Mouse (Mus musculus): Measurements from ENCODE around the gene Pcsk4.

DNA sequence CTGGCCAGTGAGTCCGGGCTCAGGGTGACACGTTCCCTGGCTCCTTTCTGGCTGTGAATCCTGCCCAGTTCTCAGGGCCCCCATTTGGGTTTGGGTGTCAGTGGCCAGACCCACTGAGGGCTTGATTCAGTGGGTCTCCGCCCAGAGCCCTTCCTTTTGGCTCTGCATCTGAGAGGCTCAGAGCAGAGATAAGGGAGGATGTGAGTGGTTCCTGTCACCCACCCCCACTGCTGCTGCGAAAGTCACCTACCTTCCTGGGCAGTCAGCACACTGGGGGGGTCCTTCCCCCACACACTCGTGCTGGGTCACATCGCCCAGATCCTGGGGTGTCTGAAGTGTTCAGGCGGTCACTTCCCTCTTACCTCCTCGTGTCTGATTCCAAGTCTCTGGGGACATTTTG lies 23.4 kb upstream of the Pcsk4 start:
- TF ChIP-seq ZNF384 (IDR thresholded peaks at IDR 0.05; ENCODE audit: low read depth, low read length): no peak
- no peak for TF ChIP-seq SIN3A (IDR thresholded peaks at IDR 0.05; ENCODE audit: low read length)
- TF ChIP-seq EP300 (IDR thresholded peaks at IDR 0.05; ENCODE audit: low read length): no peak
- no peak for TF ChIP-seq CTCF (conservative IDR thresholded peaks at IDR 0.05 in 1 of 2, IDR thresholded peaks at IDR 0.05 in 1 of 2; ENCODE audit: low read depth in 2 of 2, low read length in 2 of 2)
- no peak for TF ChIP-seq POLR2AphosphoS2 (IDR thresholded peaks at IDR 0.05; ENCODE audit: low read depth, low read length)
- no peak for TF ChIP-seq CHD1 (IDR thresholded peaks at IDR 0.05; ENCODE audit: low read depth, low read length)
- TF ChIP-seq POLR2A (IDR thresholded peaks at IDR 0.05; ENCODE audit: low read depth, low read length): no peak
- no peak for TF ChIP-seq ZC3H11A (IDR thresholded peaks at IDR 0.05; ENCODE audit: low read depth, low read length)
